Mouse (Mus musculus): ENCODE data around the gene Rras.

DNA sequence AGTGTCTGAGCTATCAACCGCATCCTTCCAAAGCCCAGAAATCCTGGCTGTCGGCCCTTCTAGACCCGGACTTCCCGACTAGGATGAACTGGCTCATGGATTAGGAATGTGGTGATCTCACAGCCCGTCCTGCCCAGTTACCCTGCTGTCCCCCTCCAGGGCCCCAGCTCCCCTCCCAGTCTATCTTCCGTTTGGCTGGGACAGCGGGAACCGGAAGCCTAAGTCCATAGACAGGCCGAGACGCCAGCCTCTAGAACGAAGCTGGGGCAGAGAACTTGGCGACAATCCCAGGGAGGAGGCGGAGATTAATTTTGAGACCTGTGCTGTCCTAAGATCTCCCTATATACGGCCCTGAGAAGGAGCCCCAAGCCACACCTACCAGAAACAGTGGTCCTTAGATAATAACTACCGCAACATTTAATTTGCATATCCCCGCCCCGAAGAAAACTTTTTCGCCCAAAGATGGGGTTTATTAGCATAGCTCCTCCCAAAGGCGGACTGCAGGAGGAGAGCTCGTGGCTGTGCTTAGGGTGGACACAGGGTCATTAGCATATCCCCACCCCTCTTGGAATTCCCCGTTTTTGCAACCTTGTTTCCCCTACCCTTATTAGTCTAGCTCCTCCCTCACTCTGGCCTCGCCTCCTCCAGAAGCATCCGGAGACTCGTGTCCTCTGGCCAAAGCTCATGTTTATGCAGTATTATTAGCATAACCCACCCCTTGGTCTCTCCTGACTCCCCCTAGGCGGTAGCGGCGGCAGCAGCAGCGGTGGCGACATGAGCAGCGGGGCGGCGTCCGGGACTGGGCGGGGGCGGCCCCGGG is at the start of gene Rras:
- TF ChIP-seq CTCF (IDR thresholded peaks at IDR 0.05; ENCODE audit: control insufficient read depth, insufficient read depth, low read length) (no peak), POLR2A (IDR thresholded peaks at IDR 0.05; ENCODE audit: borderline replicate concordance, control insufficient read depth, low read depth, low read length) (peak; percentile 61; the same call in 1 of the 2 replicates)
